Mouse (Mus musculus): Measurements from ENCODE around the gene Prcd. TPM values are rescaled to one million over a fixed set of nuclear protein-coding genes. Genes with fewer than 3 reads are reported as not detected.

Prcd gene
- polyA plus RNA-seq, 1 experiment from 2014 or later: 0.43 TPM

DNA sequence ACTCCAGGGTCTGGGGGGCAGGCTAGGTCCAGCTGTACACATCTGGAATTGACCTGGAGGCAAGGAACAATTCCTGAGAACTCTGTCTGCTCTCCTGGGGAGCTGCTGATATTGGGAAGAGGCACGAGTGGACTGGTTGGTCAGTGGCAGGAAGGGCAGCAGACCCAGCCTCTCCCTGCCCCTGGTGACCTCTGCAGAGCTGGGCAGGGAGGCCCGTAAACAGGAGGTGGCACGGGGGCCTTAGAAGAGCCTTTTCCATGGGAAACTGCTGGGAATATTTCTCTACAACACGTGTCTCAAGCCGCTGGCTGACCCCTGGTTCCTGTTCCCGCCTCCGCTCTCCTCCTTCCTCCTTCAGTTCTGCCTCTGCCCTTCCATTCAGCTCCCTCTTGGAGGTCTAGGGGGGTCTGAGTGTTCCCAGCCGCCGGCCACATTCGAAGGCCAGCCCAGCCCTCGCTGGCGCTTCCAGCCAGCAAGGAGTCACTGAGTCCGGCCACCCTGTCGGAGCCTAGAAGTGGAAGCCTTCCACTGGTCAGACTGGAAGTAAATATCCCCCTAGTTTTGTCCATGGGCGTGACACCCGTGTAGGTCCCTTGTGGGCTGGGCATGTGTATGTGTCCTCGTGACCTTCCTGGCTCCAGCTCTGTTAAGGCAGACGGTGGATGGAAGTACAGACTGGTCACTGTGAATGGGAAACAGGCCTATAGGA, 5.0 kb upstream of the Prcd start:
- peaks cover 31% of the 10 kb centered on the region for H3K4me1 ChIP-seq (ENCODE audit: control insufficient read depth, insufficient read depth, low read length)
- no peak overlapping the region for H3K4me3 ChIP-seq (ENCODE audit: low read depth, low read length)
- ATAC-seq (replicated peaks; ENCODE audit: insufficient number of reproducible peaks, low FRiP score, low TSS enrichment, low read depth) (no peak), DNase-seq (ENCODE audit: low spot score) (no peak)
- peak overlapping the region; percentile 43 for H3K9ac ChIP-seq (replicated peaks; ENCODE audit: low read length)
- H3K27me3 ChIP-seq (ENCODE audit: control insufficient read depth, insufficient read depth, low read length): peaks cover 8% of the 10 kb centered on the region
- peak overlapping the region; percentile 59; the same call in 1 of the 2 replicates for H3K27ac ChIP-seq (replicated peaks; ENCODE audit: low read depth, low read length)
- H3K36me3 ChIP-seq (replicated peaks; ENCODE audit: control insufficient read depth, insufficient read depth, low read depth, low read length): no peaks in the 10 kb centered on the region
- whole genome bisulfite sequencing: 30% methylated on average over 18 of the region's 18 CpGs
- peak overlapping the region; percentile 4 for H3K4me2 ChIP-seq (ENCODE audit: low read depth, low read length)
- no peaks in the 10 kb centered on the region for H3K9me3 ChIP-seq (replicated peaks; ENCODE audit: control insufficient read depth, low read length)

GRCm38 (mm10) chr11:116648976-116649375, 4.4 kb upstream of the Prcd start:
- H3K9me3 ChIP-seq (replicated peaks; ENCODE audit: control insufficient read depth, low read length): no peaks in the 10 kb centered on the region
- ATAC-seq (replicated peaks; ENCODE audit: insufficient number of reproducible peaks, low FRiP score, low TSS enrichment, low read depth): no peak
- no peak for DNase-seq (ENCODE audit: low spot score)
- 59% methylated on average over 10 of the region's 10 CpGs for WGBS
- no peak overlapping the region for H3K4me2 ChIP-seq (ENCODE audit: low read depth, low read length)
- no peak overlapping the region for H3K27ac ChIP-seq (replicated peaks; ENCODE audit: low read depth, low read length)
- H3K36me3 ChIP-seq (replicated peaks; ENCODE audit: control insufficient read depth, insufficient read depth, low read depth, low read length): no peaks in the 10 kb centered on the region
- no peak overlapping the region for H3K4me3 ChIP-seq (ENCODE audit: low read depth, low read length)
- peak overlapping the region; percentile 43 for H3K9ac ChIP-seq (replicated peaks; ENCODE audit: low read length)
- peaks cover 10% of the 10 kb centered on the region for H3K27me3 ChIP-seq (ENCODE audit: control insufficient read depth, insufficient read depth, low read length)
- peaks cover 28% of the 10 kb centered on the region for H3K4me1 ChIP-seq (ENCODE audit: control insufficient read depth, insufficient read depth, low read length)

DNA sequence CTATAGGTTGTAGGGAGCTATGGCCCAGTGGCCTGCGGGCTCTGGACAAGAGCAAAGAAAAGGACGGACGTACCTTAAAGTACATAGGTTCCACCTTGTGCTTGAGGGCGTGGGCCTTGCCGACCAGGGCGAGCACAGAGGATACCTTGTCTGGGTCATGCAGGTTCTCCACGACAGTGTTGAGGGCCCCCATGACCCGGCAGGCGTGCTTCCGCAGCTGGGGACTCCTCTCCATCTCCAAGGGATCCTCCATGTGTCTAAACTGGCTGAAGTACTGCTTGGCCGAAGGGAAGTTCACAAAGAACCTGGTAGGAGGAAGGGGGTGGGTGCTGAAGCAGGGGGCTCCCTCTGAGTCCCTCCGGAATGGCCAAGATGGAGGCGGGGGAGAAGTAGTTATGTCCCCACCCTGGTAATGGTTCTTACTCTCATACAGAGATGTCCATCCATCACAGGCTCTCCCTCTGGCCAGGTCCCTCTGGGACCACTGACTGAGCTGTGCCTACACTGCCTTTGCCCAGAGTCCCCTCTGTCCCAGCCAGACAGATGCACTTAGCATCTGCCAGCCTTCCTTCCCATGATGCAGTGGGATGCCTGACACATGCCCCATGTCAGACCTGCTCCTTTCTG, 3.5 kb upstream of the Prcd start:
- H3K4me1 ChIP-seq (ENCODE audit: control insufficient read depth, insufficient read depth, low read length): peaks cover 20% of the 10 kb centered on the region
- H3K9ac ChIP-seq (replicated peaks; ENCODE audit: low read length): no peak overlapping the region
- no peaks in the 10 kb centered on the region for H3K9me3 ChIP-seq (replicated peaks; ENCODE audit: control insufficient read depth, low read length)
- 85% methylated on average over 13 of the region's 13 CpGs for WGBS
- DNase-seq (ENCODE audit: low spot score) (no peak), ATAC-seq (replicated peaks; ENCODE audit: insufficient number of reproducible peaks, low FRiP score, low TSS enrichment, low read depth) (no peak)
- no peak overlapping the region for H3K27ac ChIP-seq (replicated peaks; ENCODE audit: low read depth, low read length)
- no peak overlapping the region for H3K4me3 ChIP-seq (ENCODE audit: low read depth, low read length)
- H3K27me3 ChIP-seq (ENCODE audit: control insufficient read depth, insufficient read depth, low read length): peaks cover 16% of the 10 kb centered on the region
- no peaks in the 10 kb centered on the region for H3K36me3 ChIP-seq (replicated peaks; ENCODE audit: control insufficient read depth, insufficient read depth, low read depth, low read length)
- no peak overlapping the region for H3K4me2 ChIP-seq (ENCODE audit: low read depth, low read length)

GRCm38 (mm10) chr11:116650811-116651210, 2.5 kb upstream of the Prcd start:
- H3K4me1 ChIP-seq (ENCODE audit: control insufficient read depth, insufficient read depth, low read length): peaks cover 17% of the 10 kb centered on the region
- H3K27me3 ChIP-seq (ENCODE audit: control insufficient read depth, insufficient read depth, low read length): peaks cover 18% of the 10 kb centered on the region
- H3K4me2 ChIP-seq (ENCODE audit: low read depth, low read length): no peak overlapping the region
- no peaks in the 10 kb centered on the region for H3K36me3 ChIP-seq (replicated peaks; ENCODE audit: control insufficient read depth, insufficient read depth, low read depth, low read length)
- no peak overlapping the region for H3K9ac ChIP-seq (replicated peaks; ENCODE audit: low read length)
- no peak for ATAC-seq (replicated peaks; ENCODE audit: insufficient number of reproducible peaks, low FRiP score, low TSS enrichment, low read depth)
- DNase-seq (ENCODE audit: low spot score): no peak
- no peak overlapping the region for H3K4me3 ChIP-seq (ENCODE audit: low read depth, low read length)
- WGBS: 82% methylated on average over 8 of the region's 8 CpGs
- H3K27ac ChIP-seq (replicated peaks; ENCODE audit: low read depth, low read length): no peak overlapping the region
- no peaks in the 10 kb centered on the region for H3K9me3 ChIP-seq (replicated peaks; ENCODE audit: control insufficient read depth, low read length)

DNA sequence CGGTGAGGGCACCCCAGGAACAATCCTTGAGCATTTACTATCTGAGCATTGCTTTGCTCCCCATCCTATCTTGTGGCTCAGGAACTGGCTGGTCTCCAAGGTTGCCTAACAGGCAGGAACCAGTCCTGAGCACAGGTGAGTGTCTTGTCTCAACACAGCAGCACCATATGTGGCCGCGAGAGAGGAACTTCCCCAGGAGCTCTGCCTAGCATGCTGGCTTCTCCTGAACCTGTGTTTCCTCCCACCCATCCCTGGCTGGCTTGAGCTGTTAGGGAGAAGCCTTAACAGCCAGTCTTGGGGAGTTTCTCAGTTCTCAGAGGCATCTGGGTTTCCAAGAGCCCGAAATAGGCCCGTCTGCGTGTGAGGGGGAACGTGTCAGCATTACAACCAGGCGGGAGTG, 2.0 kb upstream of the Prcd start:
- no peak overlapping the region for H3K27ac ChIP-seq (replicated peaks; ENCODE audit: low read depth, low read length)
- H3K9me3 ChIP-seq (replicated peaks; ENCODE audit: control insufficient read depth, low read length): no peaks in the 10 kb centered on the region
- 78% methylated on average over 8 of the region's 8 CpGs for WGBS
- peaks cover 18% of the 10 kb centered on the region for H3K27me3 ChIP-seq (ENCODE audit: control insufficient read depth, insufficient read depth, low read length)
- H3K36me3 ChIP-seq (replicated peaks; ENCODE audit: control insufficient read depth, insufficient read depth, low read depth, low read length): no peaks in the 10 kb centered on the region
- no peak overlapping the region for H3K4me2 ChIP-seq (ENCODE audit: low read depth, low read length)
- no peak overlapping the region for H3K4me3 ChIP-seq (ENCODE audit: low read depth, low read length)
- peaks cover 17% of the 10 kb centered on the region for H3K4me1 ChIP-seq (ENCODE audit: control insufficient read depth, insufficient read depth, low read length)
- DNase-seq (ENCODE audit: low spot score) (no peak), ATAC-seq (replicated peaks; ENCODE audit: insufficient number of reproducible peaks, low FRiP score, low TSS enrichment, low read depth) (no peak)
- H3K9ac ChIP-seq (replicated peaks; ENCODE audit: low read length): no peak overlapping the region

DNA sequence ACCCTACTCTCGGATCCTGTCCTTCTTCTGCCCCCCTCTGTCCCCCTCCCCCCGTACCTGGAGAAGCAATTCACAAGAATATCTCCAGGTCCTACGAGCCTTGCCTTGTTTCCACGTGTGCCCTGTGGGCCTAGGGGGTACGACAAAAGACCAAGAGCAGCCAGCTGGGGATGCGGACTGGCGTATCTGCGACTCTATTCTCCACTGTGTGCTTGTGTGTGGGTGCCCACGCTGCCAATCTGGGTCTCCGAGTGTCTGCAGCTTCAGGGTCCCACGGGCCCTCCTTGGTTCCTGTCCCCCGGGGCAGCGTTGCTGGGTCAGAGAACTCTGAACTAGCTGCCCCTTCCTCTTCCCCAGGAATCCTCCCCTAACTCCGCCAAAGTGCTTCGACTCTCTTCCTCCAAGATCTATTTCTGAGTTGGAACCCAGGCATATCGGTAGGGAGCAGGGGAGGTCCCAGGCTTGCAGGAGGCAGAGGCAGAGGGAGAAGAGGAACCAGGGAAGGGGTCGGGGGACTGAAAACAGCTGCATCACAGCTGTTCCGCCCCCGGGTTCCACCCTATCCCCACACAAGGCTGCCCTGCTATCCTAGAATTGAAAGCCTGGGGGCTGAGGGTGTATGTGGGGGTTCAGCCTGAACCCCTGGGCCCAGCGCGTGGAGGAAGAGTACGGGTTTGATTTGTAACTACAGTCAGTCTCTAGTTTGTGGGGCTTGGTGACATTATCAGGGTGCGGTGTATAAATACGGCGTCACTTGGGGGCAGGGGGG, 820 bp upstream of the Prcd start:
- H3K4me1 ChIP-seq (ENCODE audit: control insufficient read depth, insufficient read depth, low read length): peaks cover 15% of the 10 kb centered on the region
- 56% methylated on average over 25 of the region's 25 CpGs for WGBS
- H3K4me2 ChIP-seq (ENCODE audit: low read depth, low read length): no peak overlapping the region
- no peak overlapping the region for H3K27ac ChIP-seq (replicated peaks; ENCODE audit: low read depth, low read length)
- DNase-seq (ENCODE audit: low spot score) (no peak), ATAC-seq (replicated peaks; ENCODE audit: insufficient number of reproducible peaks, low FRiP score, low TSS enrichment, low read depth) (no peak)
- 0 out of 2 replicates have a peak overlapping the region, but pooled peaks have one; percentile 11 for H3K9ac ChIP-seq (replicated peaks; ENCODE audit: low read length)
- H3K9me3 ChIP-seq (replicated peaks; ENCODE audit: control insufficient read depth, low read length): no peaks in the 10 kb centered on the region
- H3K4me3 ChIP-seq (ENCODE audit: low read depth, low read length): no peak overlapping the region
- no peaks in the 10 kb centered on the region for H3K36me3 ChIP-seq (replicated peaks; ENCODE audit: control insufficient read depth, insufficient read depth, low read depth, low read length)
- H3K27me3 ChIP-seq (ENCODE audit: control insufficient read depth, insufficient read depth, low read length): peaks cover 18% of the 10 kb centered on the region

DNA sequence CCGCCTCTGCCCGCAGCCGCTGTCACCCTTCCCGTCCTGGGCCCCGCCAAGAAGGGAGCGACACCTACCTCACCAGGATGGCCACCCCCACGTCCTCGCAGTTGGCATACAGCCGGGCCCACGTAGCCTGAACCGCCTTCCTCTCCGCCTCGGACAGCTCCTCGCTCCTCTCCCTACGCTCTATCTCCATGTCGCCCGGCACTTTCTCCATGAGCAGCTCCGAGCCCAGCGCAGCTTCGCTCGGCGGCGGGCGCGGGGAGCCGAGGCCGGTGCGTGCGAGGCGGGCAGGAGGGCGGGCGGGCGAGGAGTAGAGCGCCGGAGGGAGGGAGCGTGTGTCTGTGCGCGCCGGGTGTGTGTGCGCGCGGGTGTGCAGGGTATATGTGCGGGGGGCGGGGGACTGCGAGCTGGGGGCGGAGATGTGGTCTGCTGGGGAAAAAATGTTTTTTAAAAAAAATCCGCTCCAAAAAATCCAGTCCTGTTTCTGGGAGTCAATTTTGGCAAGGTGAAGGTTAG, 431 bp downstream of the Prcd start:
- Histone ChIP-seq H3K4me1 (ENCODE audit: control insufficient read depth, insufficient read depth, low read length) (peaks cover 5% of the 10 kb centered on the region), H3K9ac (replicated peaks; ENCODE audit: low read length) (peak overlapping the region; percentile 65), H3K36me3 (replicated peaks; ENCODE audit: control insufficient read depth, insufficient read depth, low read depth, low read length) (no peaks in the 10 kb centered on the region), H3K27ac (replicated peaks; ENCODE audit: low read depth, low read length) (no peak overlapping the region), H3K27me3 (ENCODE audit: control insufficient read depth, insufficient read depth, low read length) (peaks cover 18% of the 10 kb centered on the region), H3K4me2 (ENCODE audit: low read depth, low read length) (peak overlapping the region; percentile 98), H3K9me3 (replicated peaks; ENCODE audit: control insufficient read depth, low read length) (no peaks in the 10 kb centered on the region), H3K4me3 (ENCODE audit: low read depth, low read length) (peak overlapping the region; percentile 46)
- under 1% methylated on average over 46 of the region's 47 CpGs for WGBS
- peak; percentile 59 for DNase-seq (ENCODE audit: low spot score)
- no peak for ATAC-seq (replicated peaks; ENCODE audit: insufficient number of reproducible peaks, low FRiP score, low TSS enrichment, low read depth)

Measured in embryonic facial prominence, embryonic 11.5 days (tissue).